ENCODE assay signal across 10 mouse cellular contexts in the genomic region with DNA sequence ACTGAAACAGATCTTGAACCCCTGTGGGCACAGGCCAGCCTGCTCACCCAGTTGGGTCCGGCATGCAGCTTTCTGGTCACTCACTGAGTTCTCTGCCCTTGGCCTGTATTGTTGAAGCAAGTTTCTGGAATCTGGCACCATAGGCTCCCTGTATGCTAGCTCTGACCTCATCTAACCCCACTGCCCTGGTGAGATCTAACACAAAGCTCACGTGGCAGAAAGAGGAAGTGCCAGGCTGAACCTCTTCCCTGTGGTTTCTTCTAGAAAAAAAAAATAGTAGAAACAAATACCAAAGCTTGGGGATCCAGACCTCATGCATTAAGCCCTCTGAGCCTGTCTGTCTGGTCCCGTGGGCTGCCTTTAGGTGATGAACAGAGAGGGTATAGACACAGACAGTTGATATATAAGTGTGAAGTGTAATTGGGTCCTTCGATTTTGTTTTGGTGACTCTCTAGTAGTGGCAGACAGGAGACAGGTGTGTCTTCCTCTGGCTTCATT. TPM values are rescaled to one million over a fixed set of nuclear protein-coding genes. Genes with fewer than 3 reads are reported as not detected.
A peak's percentile ranks its signal among the peaks of the same experiment; 100 is the strongest.
DNase-seq lines count a peak whose midpoint lies in the region; ATAC-seq lines count a peak whose summit lies in the region.
"Had no signal": no experiment of that assay in that cellular context is flagged by ENCODE, and none has a peak within 500 bp of the region (broad histone marks: within the 10 kb centered on the region; RNA-seq: fewer than 3 reads in every experiment).

No protein-coding gene starts in this region.

- intact Hi-C loops in heart, postnatal 25 days (cut with DNase I): loop anchor here (2.0 kb wide), 1 partner anchor 148 kb away; no protein-coding TSS in a partner anchor
- intact Hi-C loops in left cerebral cortex, postnatal 25 days (cut with DNase I): no loop called here

- ATAC-seq in megakaryocyte, adult 5-6 weeks (ENCODE audit: poor library complexity, severe bottlenecking): peak; percentile 72
- no peak for ATAC-seq in frontal cortex, adult (ENCODE audit: low TSS enrichment)

- peak; percentile 41 for DNase-seq in heart, adult 8-10 months (ENCODE audit: low spot score)
- DNase-seq in heart, postnatal 25 days (ENCODE audit: low spot score): no peak
- peak; percentile 31 for DNase-seq in CD4-positive helper T cell, adult 2 months (ENCODE audit: low read depth, low spot score)
- DNase-seq in adrenal gland, postnatal 36 days: peak; percentile 44 to 54
- no peak for DNase-seq in left cerebral cortex, postnatal 25 days (ENCODE audit: low spot score in 2 of 2)
- no peak for DNase-seq in gastrocnemius, postnatal 10 days

RNA-seq across cellular contexts. Expression of a gene that starts 57.9 kb away (rescaled TPM):
- total RNA-seq in heart, adult 8-10 months (2022): not detected
- not detected for total RNA-seq in heart, postnatal 25 days (2021)
- total RNA-seq in adrenal gland, postnatal 36 days (2021): not detected
- not detected in 2 replicates for total RNA-seq in megakaryocyte, adult 5-6 weeks (2015)
- not detected in 2 replicates for total RNA-seq in megakaryocyte, adult 5-6 weeks (2017)
- not detected for total RNA-seq in left cerebral cortex, postnatal 25 days (2021)
- total RNA-seq in gastrocnemius, postnatal 10 days (2021): under 1 TPM in 1 of 2 experiments, not detected in 1; 0.14 TPM
- total RNA-seq: ES-E14; layer of hippocampus, adult 8-10 months had no signal

Comparison
In these comparisons a context has a peak if more than half of its experiments do, and no peak if none do; other contexts are left out.
1. DNase-seq: peak in heart, adult 8-10 months (single experiment), CD4-positive helper T cell, adult 2 months (single experiment) and adrenal gland, postnatal 36 days (2 of 2); none in heart, postnatal 25 days (single experiment), left cerebral cortex, postnatal 25 days (0 of 2) and gastrocnemius, postnatal 10 days (single experiment).